Mouse (Mus musculus): ENCODE measurements around the gene Sh2d7. TPM values are rescaled to one million over a fixed set of nuclear protein-coding genes. Genes with fewer than 3 reads are reported as not detected.
A peak's percentile ranks its signal among the peaks of the same experiment; 100 is the strongest.
"Not testable (repeated sequence)": the region's sequence is repeated elsewhere in the genome, so short reads cannot be mapped to it uniquely, and the experiment has no call there.

Gene Sh2d7
- polyA plus RNA-seq, 1 experiment from 2014 or later, result not detected

- Histone ChIP-seq H3K27ac (ENCODE audit: low read length) (no peak overlapping the region), H3K27me3 (ENCODE audit: insufficient read depth, low read length) (no peaks in the 10 kb centered on the region), H3K4me1 (ENCODE audit: insufficient read depth, low read length) (peaks cover 8% of the 10 kb centered on the region; the same call in 1 of the 2 replicates), H3K4me2 (replicated peaks; ENCODE audit: low read depth, low read length) (no peak overlapping the region), H3K9me3 (ENCODE audit: low read length) (no peaks in the 10 kb centered on the region), H3K4me3 (ENCODE audit: low read length) (no peak overlapping the region), H3K36me3 (ENCODE audit: insufficient read depth, low read length) (no peaks in the 10 kb centered on the region), H3K9ac (replicated peaks; ENCODE audit: low read length) (no peak overlapping the region)
- 84% methylated on average over 8 of the region's 8 CpGs for WGBS
- no peak for ATAC-seq (ENCODE audit: low FRiP score, low TSS enrichment)
Measured at GRCm38 (mm10) chr9:54560831-54561601, 22.2 kb downstream of the Sh2d7 start.

- Histone ChIP-seq H3K4me1 (ENCODE audit: insufficient read depth, low read length) (no peaks in the 10 kb centered on the region), H3K27ac (ENCODE audit: low read length) (peak overlapping the region; percentile 48; the same call in 1 of the 2 replicates), H3K27me3 (ENCODE audit: insufficient read depth, low read length) (no peaks in the 10 kb centered on the region), H3K36me3 (ENCODE audit: insufficient read depth, low read length) (no peaks in the 10 kb centered on the region), H3K9ac (replicated peaks; ENCODE audit: low read length) (no peak overlapping the region), H3K4me2 (replicated peaks; ENCODE audit: low read depth, low read length) (no peak overlapping the region), H3K4me3 (ENCODE audit: low read length) (no peak overlapping the region), H3K9me3 (ENCODE audit: low read length) (no peaks in the 10 kb centered on the region)
- no peak for ATAC-seq (ENCODE audit: low FRiP score, low TSS enrichment)
- WGBS, result 46% methylated on average over 4 of the region's 4 CpGs
Measured at GRCm38 (mm10) chr9:54566958-54567357, 28.2 kb downstream of the Sh2d7 start.

- ATAC-seq (ENCODE audit: low FRiP score, low TSS enrichment), result 0 out of 2 replicates have a peak, but pooled peaks have one; percentile 46
- no peak overlapping the region for H3K4me3 ChIP-seq (ENCODE audit: low read length)
- H3K4me2 ChIP-seq (replicated peaks; ENCODE audit: low read depth, low read length), result no peak overlapping the region
- no peaks in the 10 kb centered on the region for H3K4me1 ChIP-seq (ENCODE audit: insufficient read depth, low read length)
- no peaks in the 10 kb centered on the region for H3K36me3 ChIP-seq (ENCODE audit: insufficient read depth, low read length)
- H3K27ac ChIP-seq (ENCODE audit: low read length), result no peak overlapping the region
- H3K27me3 ChIP-seq (ENCODE audit: insufficient read depth, low read length), result no peaks in the 10 kb centered on the region
- H3K9ac ChIP-seq (replicated peaks; ENCODE audit: low read length), result no peak overlapping the region
- WGBS, result 52% methylated on average over 2 of the region's 2 CpGs
- no peaks in the 10 kb centered on the region for H3K9me3 ChIP-seq (ENCODE audit: low read length)
Measured at GRCm38 (mm10) chr9:54568732-54569131, 29.9 kb downstream of the Sh2d7 start.

- H3K4me2 ChIP-seq (replicated peaks; ENCODE audit: low read depth, low read length), result no peak overlapping the region
- H3K9me3 ChIP-seq (ENCODE audit: low read length), result no peaks in the 10 kb centered on the region
- WGBS, result 47% methylated on average over 9 of the region's 9 CpGs
- no peak overlapping the region for H3K9ac ChIP-seq (replicated peaks; ENCODE audit: low read length)
- H3K27me3 ChIP-seq (ENCODE audit: insufficient read depth, low read length), result no peaks in the 10 kb centered on the region
- no peaks in the 10 kb centered on the region for H3K36me3 ChIP-seq (ENCODE audit: insufficient read depth, low read length)
- no peak overlapping the region for H3K4me3 ChIP-seq (ENCODE audit: low read length)
- H3K4me1 ChIP-seq (ENCODE audit: insufficient read depth, low read length), result no peaks in the 10 kb centered on the region
- no peak for ATAC-seq (ENCODE audit: low FRiP score, low TSS enrichment)
- H3K27ac ChIP-seq (ENCODE audit: low read length), result no peak overlapping the region
Measured at GRCm38 (mm10) chr9:54571130-54571839, 32.5 kb downstream of the Sh2d7 start.

- ATAC-seq (ENCODE audit: low FRiP score, low TSS enrichment), result no peak
- H3K27ac ChIP-seq (ENCODE audit: low read length), result no peak overlapping the region
- no peaks in the 10 kb centered on the region for H3K27me3 ChIP-seq (ENCODE audit: insufficient read depth, low read length)
- H3K4me1 ChIP-seq (ENCODE audit: insufficient read depth, low read length), result peaks cover 16% of the 10 kb centered on the region
- H3K9ac ChIP-seq (replicated peaks; ENCODE audit: low read length), result no peak overlapping the region
- 74% methylated on average over 1 of the region's 1 CpGs for WGBS
- no peaks in the 10 kb centered on the region for H3K36me3 ChIP-seq (ENCODE audit: insufficient read depth, low read length)
- H3K4me2 ChIP-seq (replicated peaks; ENCODE audit: low read depth, low read length), result no peak overlapping the region
- H3K4me3 ChIP-seq (ENCODE audit: low read length), result no peak overlapping the region
- no peaks in the 10 kb centered on the region for H3K9me3 ChIP-seq (ENCODE audit: low read length)
Measured at GRCm38 (mm10) chr9:54583712-54584111, 44.9 kb downstream of the Sh2d7 start.

- 86% methylated on average over 2 of the region's 2 CpGs for WGBS
- H3K9ac ChIP-seq (replicated peaks; ENCODE audit: low read length); H3K4me2 ChIP-seq (replicated peaks; ENCODE audit: low read depth, low read length); H3K27me3 ChIP-seq (ENCODE audit: insufficient read depth, low read length); ATAC-seq (ENCODE audit: low FRiP score, low TSS enrichment); H3K9me3 ChIP-seq (ENCODE audit: low read length); H3K36me3 ChIP-seq (ENCODE audit: insufficient read depth, low read length); H3K4me3 ChIP-seq (ENCODE audit: low read length); H3K27ac ChIP-seq (ENCODE audit: low read length): not testable (repeated sequence)
- peaks cover 16% of the 10 kb centered on the region for H3K4me1 ChIP-seq (ENCODE audit: insufficient read depth, low read length)
Measured at GRCm38 (mm10) chr9:54584127-54584526, 45.3 kb downstream of the Sh2d7 start.

GRCm38 (mm10) chr9:54585839-54586198, 47.0 kb downstream of the Sh2d7 start:
- no peak; the same call in 1 of the 2 replicates for ATAC-seq (ENCODE audit: low FRiP score, low TSS enrichment)
- peak overlapping the region; percentile 81 for H3K4me3 ChIP-seq (ENCODE audit: low read length)
- H3K9ac ChIP-seq (replicated peaks; ENCODE audit: low read length), result peak overlapping the region; percentile 54
- no peak overlapping the region for H3K27ac ChIP-seq (ENCODE audit: low read length)
- peaks cover 9% of the 10 kb centered on the region; the same call in 1 of the 2 replicates for H3K36me3 ChIP-seq (ENCODE audit: insufficient read depth, low read length)
- peak overlapping the region; percentile 56 for H3K4me2 ChIP-seq (replicated peaks; ENCODE audit: low read depth, low read length)
- no peaks in the 10 kb centered on the region for H3K9me3 ChIP-seq (ENCODE audit: low read length)
- H3K27me3 ChIP-seq (ENCODE audit: insufficient read depth, low read length), result no peaks in the 10 kb centered on the region
- H3K4me1 ChIP-seq (ENCODE audit: insufficient read depth, low read length), result peaks cover 16% of the 10 kb centered on the region
- WGBS, result 38% methylated on average over 5 of the region's 5 CpGs

- ATAC-seq (ENCODE audit: low FRiP score, low TSS enrichment), result peak; percentile 99
- no peak within 1 kb of the TSS; the same call in 1 of the 2 replicates for H3K27ac ChIP-seq (ENCODE audit: low read length)
- WGBS, result under 1% methylated on average over 63 of the region's 73 CpGs
Measured at GRCm38 (mm10) chr9:54586199-54587061, 47.6 kb downstream of the Sh2d7 start, which contains the start of gene Idh3a. TSS of gene Idh3a (plus strand) at chr9:54586334.

DNA sequence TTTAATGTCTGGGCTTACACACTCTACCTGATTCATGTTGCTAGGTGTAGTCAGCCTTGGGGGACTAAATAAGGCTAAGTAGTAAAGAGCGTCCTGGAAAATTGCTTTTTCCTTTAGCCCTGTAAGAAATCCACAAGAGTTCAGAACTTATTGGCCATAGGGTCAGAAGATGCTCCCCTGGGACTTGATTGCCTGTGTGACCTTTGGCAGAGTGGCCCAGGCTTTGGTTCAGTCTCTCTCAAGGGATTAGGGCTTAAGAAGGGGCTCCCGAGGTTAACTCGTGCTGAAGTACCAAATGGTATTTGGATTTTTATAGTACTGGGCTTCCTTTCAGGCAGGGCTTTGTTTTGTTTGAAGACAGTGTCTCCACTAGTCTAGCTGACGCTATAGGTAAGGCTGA, 49.1 kb downstream of the Sh2d7 start:
- Histone ChIP-seq H3K4me2 (replicated peaks; ENCODE audit: low read depth, low read length) (peak overlapping the region; percentile 86), H3K27me3 (ENCODE audit: insufficient read depth, low read length) (no peaks in the 10 kb centered on the region), H3K4me1 (ENCODE audit: insufficient read depth, low read length) (peaks cover 16% of the 10 kb centered on the region), H3K9ac (replicated peaks; ENCODE audit: low read length) (peak overlapping the region; percentile 18; the same call in 1 of the 2 replicates), H3K9me3 (ENCODE audit: low read length) (no peaks in the 10 kb centered on the region), H3K36me3 (ENCODE audit: insufficient read depth, low read length) (peaks cover 17% of the 10 kb centered on the region; the same call in 1 of the 2 replicates), H3K4me3 (ENCODE audit: low read length) (peak overlapping the region; percentile 81), H3K27ac (ENCODE audit: low read length) (no peak overlapping the region)
- 47% methylated on average over 4 of the region's 4 CpGs for WGBS
- ATAC-seq (ENCODE audit: low FRiP score, low TSS enrichment), result no peak

More at GRCm38 (mm10) chr9:54586199-54587061, 47.6 kb downstream of the Sh2d7 start, which contains the start of gene Idh3a:
- H3K36me3 ChIP-seq (ENCODE audit: insufficient read depth, low read length), result peaks cover 13% of the 10 kb centered on the region; the same call in 1 of the 2 replicates
- peak within 1 kb of the TSS; percentile 85 for H3K9ac ChIP-seq (replicated peaks; ENCODE audit: low read length)
- no peaks in the 10 kb centered on the region for H3K27me3 ChIP-seq (ENCODE audit: insufficient read depth, low read length)
- no peaks in the 10 kb centered on the region for H3K9me3 ChIP-seq (ENCODE audit: low read length)
- peak within 1 kb of the TSS; percentile 81 for H3K4me3 ChIP-seq (ENCODE audit: low read length)
- peaks cover 16% of the 10 kb centered on the region for H3K4me1 ChIP-seq (ENCODE audit: insufficient read depth, low read length)
- H3K4me2 ChIP-seq (replicated peaks; ENCODE audit: low read depth, low read length), result peak within 1 kb of the TSS; percentile 86

All from kidney, embryonic 16.5 days (tissue).